Mouse (Mus musculus) cerebellum, adult 18-20 months (tissue): ENCODE data around the gene Kansl3.

Source experiments
- DNase-seq, 2 experiments: peaks; one replicate each; pipeline ENCODE4 v3.0.0; 2021

The Kansl3 gene

DNA sequence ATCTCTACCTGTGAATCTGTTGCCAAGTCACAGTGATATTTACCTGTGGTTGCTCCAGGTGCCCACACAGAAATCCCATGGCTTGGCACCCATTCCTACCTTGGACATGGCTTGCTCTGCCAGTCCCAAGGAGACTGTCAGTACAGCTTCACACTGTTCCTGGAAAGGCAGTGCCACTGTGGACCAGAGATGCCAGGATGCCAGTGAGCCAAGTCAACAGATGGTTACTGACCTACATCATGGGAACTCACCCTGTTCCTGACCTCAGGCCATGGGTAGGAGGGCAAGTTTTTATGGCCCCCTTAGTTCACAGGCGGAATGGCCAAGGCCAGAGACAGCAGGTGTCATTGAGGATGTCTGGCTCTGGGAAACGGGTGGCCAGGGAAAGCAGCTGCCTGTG, 47.8 kb downstream of the Kansl3 start:
- peak; percentile 43 to 58 for DNase-seq

GRCm38 (mm10) chr1:36315776-36316100, 53.2 kb downstream of the Kansl3 start:
- no peak for DNase-seq

GRCm38 (mm10) chr1:36314959-36315775, 53.8 kb downstream of the Kansl3 start:
- DNase-seq: peak in 1 of 2 experiments; percentile 41

GRCm38 (mm10) chr1:36309498-36309901, 59.5 kb downstream of the Kansl3 start:
- DNase-seq: peak in 1 of 2 experiments; percentile 46

DNA sequence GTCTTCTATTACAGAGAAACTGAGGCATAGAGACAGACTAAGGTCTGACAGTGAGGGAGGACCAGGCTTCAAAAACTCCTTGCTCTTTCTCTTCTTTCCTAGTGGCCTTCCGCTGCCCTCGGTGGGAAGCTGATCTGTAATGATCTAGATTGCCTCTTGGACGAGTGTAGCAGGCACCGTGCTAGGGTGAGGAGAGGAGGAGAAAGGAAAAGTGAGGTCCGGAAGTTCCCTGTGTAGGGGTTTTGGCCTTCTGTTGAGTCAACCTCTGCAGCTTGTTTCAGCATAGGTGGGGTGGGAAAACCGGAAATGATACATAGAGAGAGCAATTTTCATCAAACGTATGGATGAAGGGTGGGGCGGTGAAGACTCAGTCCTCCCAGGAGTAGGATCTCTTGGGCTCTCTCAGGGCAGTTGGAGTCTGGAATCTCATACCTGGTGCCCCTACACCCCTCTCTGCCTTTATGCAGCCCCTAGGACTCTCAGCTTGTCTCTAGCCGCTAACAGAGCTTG, 60.0 kb downstream of the Kansl3 start:
- DNase-seq: no peak

GRCm38 (mm10) chr1:36308451-36308901, 60.5 kb downstream of the Kansl3 start:
- DNase-seq: peak in 1 of 2 experiments; percentile 40

DNA sequence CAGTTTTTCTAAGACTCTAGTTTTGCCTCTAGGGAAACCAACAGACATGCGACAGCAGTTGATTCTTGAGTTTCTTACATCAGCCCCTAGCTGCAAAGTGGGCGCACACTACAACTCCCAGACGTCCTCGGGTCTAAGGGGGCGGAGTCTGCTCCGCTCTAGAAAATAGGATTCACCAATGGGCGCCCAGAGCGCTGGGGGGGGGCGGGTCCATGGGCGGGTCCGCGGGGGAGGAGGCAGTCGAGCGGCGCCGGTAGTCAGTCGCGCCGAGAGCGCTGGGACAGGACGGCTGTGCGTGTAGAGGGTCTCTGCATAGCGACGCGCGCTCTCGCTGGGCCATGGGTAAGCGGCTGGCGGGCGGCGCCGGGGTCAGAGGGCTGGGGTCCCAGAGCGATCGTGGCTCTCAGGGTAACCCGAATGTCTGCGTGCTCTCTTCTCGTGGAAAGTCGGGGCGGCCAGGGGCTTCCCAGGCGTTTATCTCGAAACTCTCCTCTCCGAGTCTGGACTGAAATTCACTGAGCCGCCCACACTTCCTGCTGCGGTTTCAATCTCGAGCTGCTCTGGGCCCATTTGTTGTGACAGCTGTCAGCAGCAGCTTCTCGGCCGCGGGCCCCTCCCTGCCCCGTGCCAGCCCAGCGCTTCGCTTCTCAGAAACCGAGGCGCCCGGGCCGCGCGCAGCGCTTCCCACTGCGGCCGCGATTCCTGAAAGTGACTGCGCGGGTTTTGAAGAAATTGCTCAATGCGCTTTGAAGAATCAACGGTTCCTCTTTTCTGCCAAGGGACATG, 61.3 kb downstream of the Kansl3 start, which contains the start of gene Arid5a:
Gene Arid5a, plus strand, starts transcription at position 239 of the 786 bp plus-strand sequence.
- peak; percentile 86 to 91 for DNase-seq

DNA sequence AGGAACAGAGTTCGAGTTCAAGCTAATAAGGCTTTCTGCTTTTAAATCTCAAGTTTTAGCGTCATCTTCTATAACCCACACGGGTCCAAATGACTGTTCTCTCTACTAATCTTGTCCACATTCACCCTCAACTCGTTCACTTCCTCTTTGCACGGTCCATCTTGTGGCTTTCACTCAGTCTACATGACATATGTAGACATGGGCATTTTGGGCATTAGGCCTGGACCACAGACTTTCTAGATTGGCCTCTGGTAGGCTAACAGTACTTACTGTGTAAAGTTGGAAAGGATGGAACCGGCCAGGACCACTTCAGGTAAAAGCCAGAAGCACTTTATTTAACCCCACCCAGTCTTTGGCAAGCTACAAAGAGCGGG, 61.9 kb downstream of the Kansl3 start:
- peak in 1 of 2 experiments; percentile 15 for DNase-seq

DNA sequence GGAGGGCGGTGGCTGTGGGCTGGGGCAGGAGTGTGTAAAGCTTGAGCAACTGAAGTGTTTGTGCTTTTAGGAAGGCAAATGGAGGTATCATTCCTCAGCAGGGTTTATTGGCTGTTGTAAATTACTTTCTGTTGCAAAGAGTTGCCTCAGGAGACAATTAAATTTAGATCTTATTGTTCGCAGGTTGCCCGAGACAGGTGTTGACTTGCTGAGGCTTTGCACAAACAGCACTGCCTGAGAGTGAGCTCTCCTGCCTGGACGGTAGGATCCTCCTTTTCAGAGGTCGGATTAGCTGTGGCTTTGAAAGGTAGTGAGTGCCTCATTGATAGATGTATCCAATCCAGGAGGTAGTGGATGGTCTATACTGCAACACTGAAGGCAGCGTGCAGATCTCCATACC, 62.9 kb downstream of the Kansl3 start:
- DNase-seq: no peak

DNA sequence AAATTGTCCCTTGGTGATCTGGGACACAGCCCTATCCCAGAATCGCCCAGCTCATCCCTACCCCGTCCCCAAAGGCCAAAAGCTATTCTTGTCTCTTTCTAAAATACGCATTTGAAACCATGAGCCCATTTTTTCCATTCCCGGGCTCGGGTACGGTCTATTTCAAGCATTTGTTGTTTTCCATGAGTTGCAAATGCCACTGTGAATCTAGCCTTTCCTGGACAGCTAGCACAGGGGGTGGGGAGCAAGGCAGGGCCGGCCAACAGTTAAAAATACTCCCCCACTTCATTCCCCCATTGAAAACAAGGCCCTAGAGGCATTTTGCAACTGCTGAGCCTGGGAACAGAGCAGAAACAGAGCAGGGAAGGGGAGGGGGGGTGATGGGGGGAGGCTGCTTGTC, 64.2 kb downstream of the Kansl3 start:
- no peak for DNase-seq

- DNase-seq: peak; percentile 65 to 69
Observed at GRCm38 (mm10) chr1:36303381-36304320, 65.3 kb downstream of the Kansl3 start.

GRCm38 (mm10) chr1:36302957-36303356, 66.0 kb downstream of the Kansl3 start:
- no peak for DNase-seq

- no peak for DNase-seq
Observed at GRCm38 (mm10) chr1:36302273-36302672, 66.7 kb downstream of the Kansl3 start.

DNA sequence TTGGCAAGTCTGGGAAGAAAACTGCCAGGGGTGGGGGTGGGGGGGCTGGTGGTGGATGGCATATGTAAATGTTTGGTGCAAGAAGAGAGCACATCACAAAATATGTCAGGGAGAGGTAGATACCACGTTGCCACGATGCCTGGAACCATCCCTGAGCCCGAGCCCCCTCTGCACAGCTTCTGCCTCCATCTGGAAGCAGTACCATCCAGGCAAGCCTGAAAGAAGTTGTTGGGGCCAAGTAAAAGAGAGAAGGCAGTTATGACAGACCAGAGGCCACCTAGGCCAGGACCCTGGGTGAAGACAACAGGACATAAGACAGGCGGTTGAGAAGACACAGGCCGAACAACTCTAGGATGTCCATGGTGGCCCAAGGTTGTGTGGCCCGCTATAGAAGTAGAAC, 68.5 kb downstream of the Kansl3 start:
- DNase-seq: no peak

DNA sequence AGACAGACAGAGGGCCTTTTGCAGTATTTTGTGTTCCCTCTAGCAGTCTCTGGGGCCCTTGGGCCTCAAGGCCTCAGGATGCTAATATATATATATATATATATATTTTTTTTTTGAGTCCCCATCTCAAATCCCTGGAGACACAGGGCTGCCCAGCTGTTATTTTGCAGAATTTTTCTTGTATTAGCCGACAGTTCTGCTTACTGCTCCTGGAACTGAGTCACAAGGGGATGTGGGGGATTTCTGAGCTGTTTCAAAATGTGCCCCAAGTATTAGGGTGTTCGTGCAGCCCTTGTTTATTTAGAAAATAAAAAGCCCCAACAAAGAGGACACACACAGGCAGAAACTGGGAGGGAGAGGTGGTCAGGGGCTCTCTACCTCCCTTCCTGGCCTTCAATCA, 69.3 kb downstream of the Kansl3 start:
- DNase-seq: no peak

DNA sequence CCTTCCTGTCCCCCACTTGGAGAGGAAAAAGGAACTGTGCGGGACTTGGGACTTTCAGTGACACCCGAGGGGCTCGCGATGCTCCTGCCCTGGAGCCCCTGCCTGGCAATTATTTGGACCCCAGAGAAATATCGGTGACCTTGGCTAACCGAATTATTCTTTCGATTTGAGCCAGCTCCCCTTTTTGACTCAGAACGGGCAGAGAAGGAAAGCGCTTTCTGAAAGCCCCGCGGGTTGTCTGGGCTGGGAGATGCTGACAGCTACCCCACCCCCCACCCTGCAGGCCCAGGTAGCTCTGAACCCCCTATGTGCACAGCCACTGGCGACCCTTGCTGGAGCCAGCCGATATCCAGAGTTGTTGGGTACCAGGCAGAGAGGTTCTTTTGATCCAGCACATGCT, 69.9 kb downstream of the Kansl3 start:
- DNase-seq: no peak

- no peak for DNase-seq
Observed at GRCm38 (mm10) chr1:36298107-36298506, 70.9 kb downstream of the Kansl3 start.

DNA sequence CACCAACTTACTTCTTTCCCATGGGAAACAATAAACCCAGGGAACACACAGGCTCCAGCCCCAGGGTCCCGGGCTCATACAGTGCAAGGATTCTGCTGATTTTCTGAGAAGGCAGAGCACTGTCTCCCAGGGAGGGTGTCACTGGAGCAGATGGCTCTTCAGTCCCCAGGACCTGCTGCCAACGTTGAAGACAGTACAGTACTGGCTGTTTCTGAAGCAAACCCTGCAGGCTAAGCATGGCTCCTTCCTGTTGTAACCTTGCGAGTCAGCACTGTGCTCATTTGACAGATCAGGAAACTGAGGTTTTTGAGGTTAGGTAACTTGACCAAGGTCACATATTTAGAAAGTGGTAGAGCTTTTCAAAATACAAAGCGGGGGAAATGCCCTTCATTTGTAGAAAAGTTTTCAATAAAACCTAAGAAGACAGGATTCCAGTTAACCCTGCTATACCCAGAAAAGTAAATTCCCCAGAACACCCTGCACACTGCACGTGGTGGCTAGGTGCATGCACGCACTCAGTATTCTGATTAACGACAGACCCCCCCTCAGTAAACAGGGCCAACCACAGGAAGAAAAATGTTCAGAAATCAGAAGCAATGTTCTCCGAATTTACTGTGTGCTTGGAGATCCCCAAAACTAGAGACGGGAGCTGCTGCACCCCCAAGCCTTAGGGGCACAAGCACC, 72.4 kb downstream of the Kansl3 start:
- peak; percentile 75 to 83 for DNase-seq

GRCm38 (mm10) chr1:36294402-36294801, 74.6 kb downstream of the Kansl3 start:
- DNase-seq: no peak

DNA sequence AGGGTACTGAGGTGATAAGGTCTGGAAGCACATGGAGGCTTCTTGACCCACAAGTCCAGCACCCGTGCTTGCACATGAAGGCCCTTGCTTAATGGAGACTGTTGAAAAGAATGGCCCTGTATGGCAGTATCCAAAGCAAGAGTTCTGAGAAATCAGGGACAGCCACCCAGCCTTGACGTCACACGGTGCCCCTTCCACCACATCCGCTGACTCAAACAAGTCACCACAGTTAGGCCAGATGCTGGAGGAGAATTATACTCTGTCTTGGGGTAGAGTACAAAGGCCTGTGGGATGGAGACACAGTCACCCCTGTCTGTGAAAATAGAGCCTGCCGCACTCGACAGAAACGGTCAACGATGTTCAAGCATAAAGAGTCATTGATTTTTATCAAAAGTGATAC, 75.5 kb downstream of the Kansl3 start:
- DNase-seq: no peak
